Mouse (Mus musculus): ENCODE measurements around the gene Hnrnpk. TPM values are rescaled to one million over a fixed set of nuclear protein-coding genes. Genes with fewer than 3 reads are reported as not detected.
"Not testable (repeated sequence)": the region's sequence is repeated elsewhere in the genome, so short reads cannot be mapped to it uniquely, and the experiment has no call there.

Gene Hnrnpk
- polyA plus RNA-seq, 1 experiment from 2014 or later: 2,059 TPM

DNA sequence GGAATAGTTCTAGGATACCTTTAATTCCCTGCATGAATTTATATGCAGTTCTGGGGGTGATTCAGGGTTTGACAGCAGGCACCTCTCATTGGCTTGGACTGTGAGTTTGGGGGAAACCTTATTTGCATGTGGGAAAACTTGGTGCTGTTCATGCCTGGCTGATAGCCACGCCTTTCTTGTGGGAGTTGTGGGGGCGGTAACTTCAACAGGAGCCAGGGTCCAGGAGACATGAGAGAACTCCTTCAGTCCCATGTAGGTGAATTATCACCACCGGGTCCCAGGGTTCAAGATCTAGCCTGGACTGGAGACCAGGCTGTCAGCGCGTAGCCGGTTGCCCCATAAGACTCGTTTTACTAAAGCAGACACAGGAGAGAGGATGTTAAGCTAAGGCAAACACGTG lies 38.0 kb downstream of the Hnrnpk start:
- not testable (repeated sequence) for ATAC-seq (ENCODE audit: insufficient number of reproducible peaks, insufficient read depth, low FRiP score, low TSS enrichment, low read depth); H3K27ac ChIP-seq; H3K9me3 ChIP-seq; H3K36me3 ChIP-seq; H3K4me3 ChIP-seq (replicated peaks); H3K9ac ChIP-seq (replicated peaks); H3K4me1 ChIP-seq (replicated peaks); H3K27me3 ChIP-seq; H3K4me2 ChIP-seq
- WGBS: 82% methylated on average over 8 of the region's 8 CpGs

DNA sequence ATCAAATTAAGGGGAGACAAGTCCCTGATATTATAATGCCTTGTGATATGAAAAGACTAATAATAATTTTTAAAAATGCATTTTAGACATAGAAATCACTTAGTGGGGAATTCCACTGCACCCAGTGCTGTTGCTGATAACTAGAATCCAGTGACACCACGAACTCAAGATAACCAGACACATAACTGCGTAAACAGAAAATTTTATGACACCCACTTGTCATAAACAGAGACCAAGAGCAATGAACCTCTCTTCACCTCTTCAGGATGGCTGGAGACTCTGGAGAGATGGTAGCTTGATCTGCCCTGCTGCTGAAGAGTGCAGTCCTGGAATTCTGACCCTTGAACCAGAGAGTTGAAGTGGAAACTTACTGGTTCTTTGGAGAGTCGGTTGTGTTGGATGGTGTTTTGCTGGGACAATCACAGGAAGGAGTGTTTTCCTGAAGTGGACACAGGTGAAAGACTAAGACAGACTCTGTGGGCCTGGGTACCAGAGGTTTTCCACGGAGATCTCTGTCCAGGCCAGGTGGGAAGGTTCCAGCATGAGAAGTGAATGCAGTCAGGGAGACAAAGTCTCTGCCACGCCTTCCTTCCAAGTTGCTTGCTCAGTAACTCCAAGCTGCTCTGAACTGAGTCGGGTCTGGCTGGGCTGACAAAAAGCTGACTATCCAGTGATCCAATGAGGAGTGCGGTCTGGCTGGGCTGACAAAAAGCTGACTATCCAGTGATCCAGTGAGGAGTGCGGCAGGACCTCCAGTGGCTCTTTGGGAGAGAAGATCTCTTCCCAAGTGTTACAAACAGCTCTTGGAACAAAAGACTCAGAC lies 38.6 kb downstream of the Hnrnpk start:
- WGBS: 88% methylated on average over 8 of the region's 8 CpGs
- Histone ChIP-seq H3K4me1 (replicated peaks) (no peaks in the 10 kb centered on the region), H3K9me3 (0 out of 2 replicates have a peak, but pooled peaks cover 3% of the 10 kb centered on the region), H3K9ac (replicated peaks) (no peak overlapping the region), H3K27me3 (no peaks in the 10 kb centered on the region), H3K4me3 (replicated peaks) (no peak overlapping the region), H3K4me2 (no peak overlapping the region), H3K36me3 (no peaks in the 10 kb centered on the region), H3K27ac (no peak overlapping the region)
- no peak for ATAC-seq (ENCODE audit: insufficient number of reproducible peaks, insufficient read depth, low FRiP score, low TSS enrichment, low read depth)

DNA sequence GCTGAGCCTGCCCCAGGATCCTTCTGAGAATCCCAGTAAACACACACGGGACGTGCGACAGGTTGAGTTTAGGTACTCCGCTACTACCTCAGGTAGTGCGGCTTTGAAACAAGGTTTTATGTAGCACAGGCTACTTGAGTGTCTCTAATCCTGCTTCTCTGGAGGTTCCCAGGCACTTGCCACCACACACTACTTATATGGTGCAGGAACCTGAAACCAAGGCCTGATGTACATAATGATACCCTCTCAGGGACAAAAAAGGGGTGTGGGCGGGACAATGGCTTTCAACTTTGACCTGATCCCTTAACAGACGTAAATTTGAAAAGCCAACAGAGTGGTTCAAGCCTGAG lies 43.9 kb downstream of the Hnrnpk start:
- 3% methylated on average over 7 of the region's 7 CpGs for WGBS
- Histone ChIP-seq H3K4me3 (replicated peaks) (peak overlapping the region; percentile 76), H3K27me3 (no peaks in the 10 kb centered on the region), H3K27ac (0 out of 2 replicates have a peak overlapping the region, but pooled peaks have one; percentile 50), H3K36me3 (no peaks in the 10 kb centered on the region), H3K4me1 (replicated peaks) (no peaks in the 10 kb centered on the region), H3K9me3 (0 out of 2 replicates have a peak, but pooled peaks cover 3% of the 10 kb centered on the region), H3K9ac (replicated peaks) (peak overlapping the region; percentile 71; the same call in 1 of the 2 replicates), H3K4me2 (peak overlapping the region; percentile 98)
- ATAC-seq (ENCODE audit: insufficient number of reproducible peaks, insufficient read depth, low FRiP score, low TSS enrichment, low read depth): peak; percentile 87

DNA sequence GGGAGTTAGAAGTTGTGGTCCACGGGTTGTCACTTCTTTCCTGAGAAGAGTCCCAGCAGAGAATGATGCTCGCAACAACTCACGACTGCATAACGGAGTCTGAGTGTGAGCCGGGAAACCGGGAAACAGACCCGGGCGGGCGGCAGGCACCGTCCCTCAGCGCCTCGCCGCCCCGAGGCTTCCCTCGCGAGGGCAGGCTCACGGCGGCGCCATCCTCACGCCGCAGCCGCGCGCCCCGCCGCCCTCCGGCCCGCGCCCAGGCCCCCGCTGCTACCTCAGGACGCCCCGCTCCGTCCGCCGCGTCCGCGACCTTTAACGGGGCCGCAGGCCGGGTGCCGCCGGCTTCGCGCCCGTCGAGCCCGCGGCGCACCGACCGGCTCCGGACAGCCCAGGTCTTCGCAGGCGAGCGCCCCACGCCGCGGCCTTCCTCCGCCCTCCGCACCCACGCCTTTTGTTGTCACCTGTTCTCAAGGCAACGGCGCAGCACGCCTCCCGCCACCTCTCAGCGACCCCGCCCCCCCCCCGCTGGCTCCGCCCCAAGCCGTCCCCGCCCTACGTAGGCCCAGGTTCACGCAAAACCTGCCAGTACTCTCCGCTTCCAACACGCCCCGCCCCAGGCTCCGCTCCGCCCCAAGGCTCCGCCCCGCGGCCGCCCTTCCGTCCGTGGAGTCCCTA lies 44.4 kb downstream of the Hnrnpk start, which contains the start of gene Kif27:
Kif27 (minus strand) TSS at position 494 of the 675 bp plus-strand sequence.
- Histone ChIP-seq H3K36me3 (no peaks in the 10 kb centered on the region), H3K27ac (0 out of 2 replicates have a peak within 1 kb of the TSS, but pooled peaks have one; percentile 50), H3K9ac (replicated peaks) (peak within 1 kb of the TSS; percentile 71), H3K4me1 (replicated peaks) (no peaks in the 10 kb centered on the region), H3K27me3 (no peaks in the 10 kb centered on the region), H3K4me3 (replicated peaks) (peak within 1 kb of the TSS; percentile 76), H3K9me3 (0 out of 2 replicates have a peak, but pooled peaks cover 3% of the 10 kb centered on the region), H3K4me2 (peak within 1 kb of the TSS; percentile 98)
- ATAC-seq (ENCODE audit: insufficient number of reproducible peaks, insufficient read depth, low FRiP score, low TSS enrichment, low read depth): peak; percentile 99
- under 1% methylated on average over 73 of the region's 85 CpGs for WGBS

DNA sequence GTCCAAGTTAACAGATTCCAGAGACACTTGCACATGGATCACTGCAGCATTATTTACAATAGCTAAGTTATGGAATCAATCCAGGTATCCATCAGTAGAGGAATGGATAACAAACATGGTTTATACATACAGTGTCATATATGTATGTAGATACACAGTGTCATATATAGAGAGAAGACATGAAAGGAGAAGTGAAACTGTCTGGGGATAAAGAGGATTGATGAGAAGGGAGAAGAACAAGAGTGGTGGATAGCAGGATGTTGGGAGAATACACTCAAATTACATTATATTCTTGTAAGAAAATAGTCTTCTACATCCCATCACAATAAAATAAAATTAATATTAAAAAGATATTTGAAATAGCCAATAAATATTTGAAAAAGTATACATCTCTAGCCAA lies 50.1 kb downstream of the Hnrnpk start:
- Histone ChIP-seq H3K36me3 (no peaks in the 10 kb centered on the region), H3K9me3 (no peaks in the 10 kb centered on the region), H3K27ac (no peak overlapping the region), H3K27me3 (no peaks in the 10 kb centered on the region), H3K4me1 (replicated peaks) (no peaks in the 10 kb centered on the region), H3K4me2 (no peak overlapping the region), H3K4me3 (replicated peaks) (no peak overlapping the region), H3K9ac (replicated peaks) (no peak overlapping the region)
- no peak for ATAC-seq (ENCODE audit: insufficient number of reproducible peaks, insufficient read depth, low FRiP score, low TSS enrichment, low read depth)

DNA sequence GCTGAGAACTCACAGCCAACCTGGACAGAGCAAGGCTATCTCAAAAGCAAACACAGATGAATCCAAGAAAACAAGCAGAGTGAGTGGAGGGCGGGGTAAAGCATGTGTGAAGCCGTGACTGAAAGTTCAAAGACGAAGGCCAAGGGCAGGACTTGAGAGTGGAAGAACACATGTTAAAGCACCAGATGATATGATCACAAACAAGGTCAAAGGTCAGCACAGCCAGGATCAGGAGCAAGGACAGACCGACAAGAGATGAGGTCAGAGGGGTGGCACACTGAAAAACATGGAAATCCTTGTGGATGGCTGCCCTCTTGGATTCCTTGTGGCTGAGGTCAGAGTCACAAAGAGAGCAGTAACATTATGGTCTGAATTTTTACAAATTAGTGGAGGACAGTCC lies 52.5 kb downstream of the Hnrnpk start:
- no peaks in the 10 kb centered on the region for H3K27me3 ChIP-seq
- 57% methylated on average over 4 of the region's 4 CpGs for WGBS
- no peaks in the 10 kb centered on the region for H3K9me3 ChIP-seq
- no peak overlapping the region for H3K4me2 ChIP-seq
- no peaks in the 10 kb centered on the region for H3K36me3 ChIP-seq
- H3K4me1 ChIP-seq (replicated peaks): no peaks in the 10 kb centered on the region
- no peak overlapping the region for H3K9ac ChIP-seq (replicated peaks)
- H3K27ac ChIP-seq: no peak overlapping the region
- no peak overlapping the region for H3K4me3 ChIP-seq (replicated peaks)
- ATAC-seq (ENCODE audit: insufficient number of reproducible peaks, insufficient read depth, low FRiP score, low TSS enrichment, low read depth): no peak

DNA sequence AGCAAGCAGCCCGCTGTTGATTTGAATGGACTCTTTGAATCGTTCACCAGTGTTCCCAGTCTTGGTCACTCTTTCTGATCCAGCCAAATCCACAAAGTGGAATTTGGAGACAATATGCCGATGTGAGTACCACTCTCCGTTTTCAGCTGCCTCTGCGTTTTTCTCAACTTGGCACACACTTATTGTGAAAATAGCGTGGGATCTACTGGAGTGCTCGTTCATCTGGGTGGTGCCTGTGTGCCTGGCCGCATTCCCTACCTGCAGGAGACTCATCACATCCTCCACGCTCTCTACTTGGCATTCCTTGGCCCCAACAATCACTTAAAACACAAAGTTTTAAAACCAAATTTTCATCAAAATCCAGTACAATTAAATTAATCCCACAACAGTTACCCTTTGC lies 58.6 kb downstream of the Hnrnpk start:
- H3K27ac ChIP-seq: no peak overlapping the region
- H3K4me3 ChIP-seq (replicated peaks): no peak overlapping the region
- H3K9me3 ChIP-seq: no peaks in the 10 kb centered on the region
- no peaks in the 10 kb centered on the region for H3K27me3 ChIP-seq
- no peaks in the 10 kb centered on the region for H3K4me1 ChIP-seq (replicated peaks)
- H3K36me3 ChIP-seq: no peaks in the 10 kb centered on the region
- 88% methylated on average over 9 of the region's 9 CpGs for WGBS
- H3K9ac ChIP-seq (replicated peaks): no peak overlapping the region
- no peak overlapping the region for H3K4me2 ChIP-seq
- no peak for ATAC-seq (ENCODE audit: insufficient number of reproducible peaks, insufficient read depth, low FRiP score, low TSS enrichment, low read depth)

MicroRNAs encoded within 50 kb of the gene (microRNA counts, 519-probe panel; counts per million panel counts)
- microRNA mmu-miR-7a: 4,145 counts per million, percentile 28 among the panel's probes with 10 or more counts

Small RNAs within 50 kb of the gene (microRNA-seq; reads per million reads assigned to microRNA genes)
- 88.6 reads per million, percentile 50 among the genes with 10 or more reads in this experiment for gene Mir7-1

Other genes with a start within 250 kb of the Hnrnpk start
- gene Idnk, start 245.7 kb downstream of the Hnrnpk start, polyA plus RNA-seq (2016; fragmentation: Nextera tagmentation; extraction: Ambion mirVana): 40.9 and 43.2 TPM in 2 replicates
- 137 and 141 TPM in 2 replicates for gene Ubqln1, start 187.7 kb downstream of the Hnrnpk start, polyA plus RNA-seq (2016; fragmentation: Nextera tagmentation; extraction: Ambion mirVana)
- 27.5 and 28.6 TPM in 2 replicates for gene Gkap1, start 127.6 kb downstream of the Hnrnpk start, polyA plus RNA-seq (2016; fragmentation: Nextera tagmentation; extraction: Ambion mirVana)
- 0.84 and 0.97 TPM in 2 replicates for gene Kif27, start 44.2 kb downstream of the Hnrnpk start, polyA plus RNA-seq (2016; fragmentation: Nextera tagmentation; extraction: Ambion mirVana)
- gene 2210016F16Rik, start 18.1 kb downstream of the Hnrnpk start, polyA plus RNA-seq (2016; fragmentation: Nextera tagmentation; extraction: Ambion mirVana): 22.1 TPM in 2 replicates
- gene Rmi1, start 1.1 kb downstream of the Hnrnpk start, polyA plus RNA-seq (2016; fragmentation: Nextera tagmentation; extraction: Ambion mirVana): 31.2 and 33.0 TPM in 2 replicates
- 0.10 TPM in 1 of 2 replicates, not detected in the other for gene Slc28a3, start 207.5 kb upstream of the Hnrnpk start, polyA plus RNA-seq (2016; fragmentation: Nextera tagmentation; extraction: Ambion mirVana)

Data from limb, embryonic 12.5 days (tissue).